Mouse (Mus musculus): ENCODE data around the gene Mycbpap.

The Mycbpap gene

GRCm38 (mm10) chr11:94481963-94482362 lies 39.6 kb downstream of the Mycbpap start:
- DNase-seq (ENCODE audit: low spot score): no peak

GRCm38 (mm10) chr11:94480382-94480781 lies 41.2 kb downstream of the Mycbpap start:
- no peak for DNase-seq (ENCODE audit: low spot score)

GRCm38 (mm10) chr11:94477651-94478050 lies 43.9 kb downstream of the Mycbpap start:
- DNase-seq (ENCODE audit: low spot score): no peak

GRCm38 (mm10) chr11:94475722-94476121 lies 45.8 kb downstream of the Mycbpap start:
- no peak for DNase-seq (ENCODE audit: low spot score)

DNA sequence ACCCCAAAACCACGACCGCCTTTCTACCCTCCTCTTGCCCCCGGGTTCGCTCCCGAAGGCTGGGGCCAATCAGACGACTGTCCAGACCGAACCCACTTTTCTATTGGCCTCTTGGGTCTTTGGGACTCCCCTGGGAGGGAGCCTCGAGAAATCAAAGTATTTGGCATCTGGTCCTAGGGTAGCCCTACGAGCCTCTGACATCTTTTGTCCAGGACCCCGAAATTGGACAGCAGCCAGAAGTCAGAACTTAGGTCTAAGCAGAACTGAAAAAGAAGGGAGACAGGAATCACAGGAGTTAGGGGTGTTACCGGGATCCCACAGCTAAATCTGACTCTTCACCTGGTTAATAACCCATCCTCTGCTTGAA lies 47.0 kb downstream of the Mycbpap start:
- no peak for DNase-seq (ENCODE audit: low spot score)

GRCm38 (mm10) chr11:94473707-94474543 lies 47.6 kb downstream of the Mycbpap start, which contains the start of gene Cacna1g:
Gene Cacna1g, minus strand, starts transcription at chr11:94474198.
- peak; percentile 48 for DNase-seq (ENCODE audit: low spot score)

- DNase-seq (ENCODE audit: low spot score): no peak
These were observed 48.4 kb downstream of the Mycbpap start for GRCm38 (mm10) chr11:94472916-94473706.

- DNase-seq (ENCODE audit: low spot score): no peak
These were observed 49.0 kb downstream of the Mycbpap start for GRCm38 (mm10) chr11:94472585-94472915.

DNA sequence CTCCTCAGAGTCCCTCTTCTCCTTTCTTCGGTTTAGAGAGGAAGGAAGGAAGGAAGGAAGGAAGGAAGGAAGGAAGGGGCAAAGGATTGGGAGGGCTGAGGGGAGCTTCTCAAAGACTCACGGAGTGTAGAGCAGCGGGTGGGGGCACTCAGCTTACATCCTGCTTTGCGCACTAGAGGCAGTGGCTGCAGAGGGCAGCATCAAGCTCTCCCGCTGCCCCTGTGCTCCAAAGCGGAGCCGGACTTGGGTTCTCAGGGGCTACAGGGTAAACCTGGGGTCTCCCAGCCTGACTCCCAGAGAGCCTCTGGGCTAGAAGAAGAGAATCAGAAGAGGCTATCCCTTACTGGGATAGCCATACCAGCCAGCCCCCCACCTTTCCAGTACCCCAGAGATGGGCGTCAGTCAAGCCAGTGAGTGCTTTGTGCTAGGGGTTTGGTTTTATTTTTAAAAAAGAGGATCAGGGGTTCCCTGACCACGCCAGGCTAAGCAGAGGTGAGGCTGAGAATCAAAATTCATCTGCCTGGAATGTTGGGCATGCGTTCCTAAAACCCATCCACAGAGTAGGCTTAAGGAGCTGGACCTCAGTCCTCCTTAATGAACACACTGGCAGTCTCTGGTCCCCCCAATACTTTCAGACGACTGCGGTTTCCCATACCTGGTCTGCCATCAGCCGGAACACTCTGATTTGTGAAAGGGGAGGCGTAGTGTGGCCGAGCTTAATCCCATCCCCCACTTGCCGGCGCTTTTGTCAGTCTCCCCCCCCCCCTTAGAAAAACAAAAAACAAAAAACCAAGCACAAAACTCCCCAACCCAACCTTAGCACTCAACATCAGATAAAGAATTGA lies 49.6 kb downstream of the Mycbpap start:
- DNase-seq (ENCODE audit: low spot score): no peak

DNA sequence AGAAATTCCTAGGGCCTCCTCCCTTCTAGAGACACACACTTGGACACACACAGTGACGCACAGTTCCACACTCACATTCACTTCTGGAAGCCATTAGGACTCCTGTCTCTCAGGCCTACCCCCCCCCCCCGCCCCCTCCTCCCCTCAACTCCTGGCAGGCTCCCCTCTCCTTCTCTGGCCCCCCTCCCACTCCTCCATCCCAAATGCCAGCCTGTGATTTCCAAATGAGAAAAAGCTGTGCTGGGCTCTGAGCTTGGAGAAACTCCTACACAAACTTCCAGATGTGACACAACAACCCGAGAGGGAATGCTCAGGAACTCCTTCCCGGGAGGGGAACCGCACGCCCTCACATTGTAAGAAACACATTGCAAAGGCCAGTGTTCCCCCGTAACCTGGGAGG lies 51.2 kb downstream of the Mycbpap start:
- no peak for DNase-seq (ENCODE audit: low spot score)

GRCm38 (mm10) chr11:94469136-94470064 lies 52.1 kb downstream of the Mycbpap start:
- no peak for DNase-seq (ENCODE audit: low spot score)

DNA sequence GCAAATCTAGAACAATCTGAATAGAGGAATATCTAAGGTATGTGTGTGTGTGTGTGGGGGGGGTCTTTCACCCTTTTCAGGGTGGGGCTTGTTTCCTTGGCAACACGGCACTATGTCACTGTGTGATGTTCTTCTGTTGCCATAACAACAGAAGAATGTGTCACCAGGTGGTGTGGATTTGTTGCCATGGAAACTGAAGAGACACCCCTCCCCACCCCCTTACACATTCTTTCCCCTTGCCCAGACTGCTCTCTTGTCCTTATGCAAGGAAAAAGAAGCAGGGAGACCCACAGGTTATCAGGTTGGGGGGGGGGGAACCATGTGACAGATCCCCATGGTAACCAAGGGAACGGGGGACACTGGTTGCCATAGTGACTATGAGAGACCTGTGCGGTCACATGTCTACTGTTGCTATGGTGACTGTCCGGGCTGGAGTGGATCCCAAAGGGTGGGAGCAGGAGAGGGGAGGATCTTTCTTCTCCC lies 52.9 kb downstream of the Mycbpap start:
- no peak for DNase-seq (ENCODE audit: low spot score)

- no peak for DNase-seq (ENCODE audit: low spot score)
These were observed 55.1 kb downstream of the Mycbpap start for GRCm38 (mm10) chr11:94466333-94466855.

GRCm38 (mm10) chr11:94464170-94464569 lies 57.4 kb downstream of the Mycbpap start:
- no peak for DNase-seq (ENCODE audit: low spot score)

GRCm38 (mm10) chr11:94461856-94462255 lies 59.7 kb downstream of the Mycbpap start:
- no peak for DNase-seq (ENCODE audit: low spot score)

GRCm38 (mm10) chr11:94457001-94457400 lies 64.5 kb downstream of the Mycbpap start:
- no peak for DNase-seq (ENCODE audit: low spot score)

DNA sequence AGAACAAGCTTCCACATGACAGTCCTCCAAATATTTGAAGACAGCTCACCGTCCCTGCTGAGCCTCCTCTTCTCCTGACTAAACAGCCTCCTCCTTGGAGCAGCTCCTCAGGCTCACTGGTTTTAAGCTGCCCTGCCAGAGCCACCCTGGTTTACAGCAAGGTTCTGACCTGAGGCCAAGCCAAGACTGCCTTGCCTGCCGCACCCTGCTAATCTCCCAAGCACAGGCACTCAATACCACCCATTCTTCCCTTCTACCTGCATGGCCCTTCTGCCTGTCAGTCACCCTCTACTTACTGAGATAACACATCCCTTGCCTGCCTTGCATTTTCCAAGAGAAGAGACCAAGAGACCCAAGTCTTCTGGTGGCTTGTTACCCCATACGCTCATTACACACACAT lies 65.2 kb downstream of the Mycbpap start:
- peak; percentile 62 for DNase-seq (ENCODE audit: low spot score)

GRCm38 (mm10) chr11:94455161-94455820 lies 66.3 kb downstream of the Mycbpap start:
- no peak for DNase-seq (ENCODE audit: low spot score)

GRCm38 (mm10) chr11:94454756-94455155 lies 66.8 kb downstream of the Mycbpap start:
- no peak for DNase-seq (ENCODE audit: low spot score)

All from c-Kit-positive CD71-positive TER-119-positive erythroid progenitor cells, embryonic 14.5 days (primary cell).